Mouse (Mus musculus) cerebellum, postnatal 4 days (tissue): ENCODE results near the gene Tapbp.
"Not testable (repeated sequence)": the region's sequence is repeated elsewhere in the genome, so short reads cannot be mapped to it uniquely, and the experiment has no call there.

Experiments used
- DNase-seq, 2 experiments: peaks; one replicate each; pipeline ENCODE4 v3.0.0; 2022; ENCODE audit warnings: low spot score in 2 of 2, mixed read lengths in 1 of 2

The Tapbp gene

GRCm38 (mm10) chr17:33903911-33904651, 11.6 kb upstream of the Tapbp start:
- DNase-seq: not testable (repeated sequence)

GRCm38 (mm10) chr17:33904835-33905234, 10.9 kb upstream of the Tapbp start, which contains the start of gene Platr17:
TSS of gene Platr17 (plus strand) at chr17:33905135.
- not testable (repeated sequence) for DNase-seq

- DNase-seq: peak in 1 of 2 experiments; percentile 57
Observed at GRCm38 (mm10) chr17:33908331-33909076, 7.2 kb upstream of the Tapbp start.

- DNase-seq: peak; percentile 97 to 98
Observed at GRCm38 (mm10) chr17:33909077-33909868, 6.4 kb upstream of the Tapbp start, which contains the start of gene Daxx. TSS of gene Daxx (plus strand) at chr17:33909414.

GRCm38 (mm10) chr17:33909869-33910250, 5.8 kb upstream of the Tapbp start:
- DNase-seq: no peak

GRCm38 (mm10) chr17:33910346-33911051, 5.2 kb upstream of the Tapbp start:
- no peak for DNase-seq

- no peak for DNase-seq
Observed at GRCm38 (mm10) chr17:33911052-33911812, 4.5 kb upstream of the Tapbp start.

- DNase-seq: no peak
Observed at GRCm38 (mm10) chr17:33911813-33912414, 3.8 kb upstream of the Tapbp start.

- DNase-seq: no peak
Observed at GRCm38 (mm10) chr17:33913264-33913663, 2.4 kb upstream of the Tapbp start.

- no peak for DNase-seq
Observed at GRCm38 (mm10) chr17:33913905-33914304, 1.8 kb upstream of the Tapbp start.

- no peak for DNase-seq
Observed at GRCm38 (mm10) chr17:33914969-33915391, 719 bp upstream of the Tapbp start.

GRCm38 (mm10) chr17:33916294-33916693, 595 bp downstream of the Tapbp start:
- DNase-seq: no peak

GRCm38 (mm10) chr17:33916847-33917655, 1.4 kb downstream of the Tapbp start:
- DNase-seq: no peak

- no peak for DNase-seq
Observed at GRCm38 (mm10) chr17:33917656-33918292, 2.1 kb downstream of the Tapbp start.

GRCm38 (mm10) chr17:33918293-33919203, 2.8 kb downstream of the Tapbp start:
- DNase-seq: no peak

- DNase-seq: peak in 1 of 2 experiments; percentile 50
Observed at GRCm38 (mm10) chr17:33919351-33920281, 3.9 kb downstream of the Tapbp start.
